Mouse (Mus musculus): ENCODE measurements around the gene Nrg4. TPM values are rescaled to one million over a fixed set of nuclear protein-coding genes. Genes with fewer than 3 reads are reported as not detected.

The Nrg4 gene
- total RNA-seq, 2 experiments from 2014 or later, result 0.96 to 1.0 TPM

DNA sequence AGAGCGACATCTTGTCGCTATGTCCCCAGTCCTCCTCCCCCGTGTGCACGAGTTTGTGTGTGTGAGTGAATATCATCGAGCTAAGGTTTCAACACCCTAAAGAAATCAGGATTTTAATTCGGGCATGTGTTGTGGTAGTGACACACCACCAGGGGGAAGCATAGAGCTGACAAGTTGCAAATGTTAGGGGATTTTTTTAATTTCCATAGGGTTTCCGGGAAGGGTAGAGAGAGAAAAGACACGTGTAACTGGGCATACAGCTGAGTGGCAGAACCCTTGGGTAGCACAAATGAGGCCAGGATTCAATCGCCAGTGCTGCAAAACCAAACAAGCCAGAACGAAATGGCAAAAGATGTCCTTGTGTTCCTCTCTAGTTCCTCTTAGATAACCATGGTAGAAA lies 2.1 kb downstream of the Nrg4 start:
- intact Hi-C loops (cut with DNase I), result loop anchor here (2.0 kb wide), 1 partner anchor 68 kb away; no protein-coding TSS in a partner anchor
- DNase-seq (ENCODE audit: low spot score in 2 of 2), result peak in 1 of 2 experiments; percentile 15

DNA sequence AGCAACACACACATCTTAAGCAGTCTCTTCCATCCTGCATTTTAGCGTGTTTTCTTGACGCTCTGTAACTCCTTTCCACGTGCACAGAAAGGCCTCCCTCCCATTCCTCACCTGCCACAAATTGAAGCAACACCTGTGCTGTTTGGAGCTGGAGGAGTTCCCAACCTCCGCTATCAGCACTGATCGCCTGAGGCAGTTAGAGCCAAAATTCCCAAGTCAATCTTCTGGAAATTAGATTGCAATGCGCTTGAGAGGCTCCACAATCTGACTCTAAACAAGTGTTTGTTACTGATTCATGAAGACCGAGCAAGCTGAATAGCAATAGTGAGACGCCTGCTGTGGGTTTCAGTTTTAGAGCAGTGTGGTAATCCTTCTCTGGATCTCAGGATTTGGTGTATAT lies 2.6 kb downstream of the Nrg4 start:
- intact Hi-C loops (cut with DNase I), result loop anchor here (2.0 kb wide), 1 partner anchor 69 kb away; no protein-coding TSS in a partner anchor

DNA sequence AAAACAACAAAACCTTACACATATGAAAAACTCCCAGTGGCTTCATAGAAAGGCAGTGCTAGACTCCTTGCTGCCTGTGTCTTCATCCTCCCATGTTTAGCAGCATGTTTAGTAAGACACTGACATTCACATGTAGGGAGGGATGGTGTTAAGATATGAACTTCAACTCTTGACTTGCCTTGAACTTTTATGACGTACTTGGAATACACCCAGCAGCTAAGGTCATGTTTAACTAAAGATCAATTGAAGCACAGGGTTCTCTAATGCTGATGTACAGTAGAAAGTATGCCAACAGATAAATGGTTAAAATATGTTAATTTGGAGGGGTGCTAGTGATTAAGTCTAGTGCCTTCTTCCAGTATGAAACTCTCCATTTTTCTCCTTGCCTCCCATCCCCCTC lies 4.0 kb downstream of the Nrg4 start:
- no peak for DNase-seq (ENCODE audit: low spot score in 2 of 2)
- intact Hi-C loops (cut with DNase I), result no loop called here

More for the DNA sequence above, 2.6 kb downstream of the Nrg4 start:
- no peak for DNase-seq (ENCODE audit: low spot score in 2 of 2)

DNA sequence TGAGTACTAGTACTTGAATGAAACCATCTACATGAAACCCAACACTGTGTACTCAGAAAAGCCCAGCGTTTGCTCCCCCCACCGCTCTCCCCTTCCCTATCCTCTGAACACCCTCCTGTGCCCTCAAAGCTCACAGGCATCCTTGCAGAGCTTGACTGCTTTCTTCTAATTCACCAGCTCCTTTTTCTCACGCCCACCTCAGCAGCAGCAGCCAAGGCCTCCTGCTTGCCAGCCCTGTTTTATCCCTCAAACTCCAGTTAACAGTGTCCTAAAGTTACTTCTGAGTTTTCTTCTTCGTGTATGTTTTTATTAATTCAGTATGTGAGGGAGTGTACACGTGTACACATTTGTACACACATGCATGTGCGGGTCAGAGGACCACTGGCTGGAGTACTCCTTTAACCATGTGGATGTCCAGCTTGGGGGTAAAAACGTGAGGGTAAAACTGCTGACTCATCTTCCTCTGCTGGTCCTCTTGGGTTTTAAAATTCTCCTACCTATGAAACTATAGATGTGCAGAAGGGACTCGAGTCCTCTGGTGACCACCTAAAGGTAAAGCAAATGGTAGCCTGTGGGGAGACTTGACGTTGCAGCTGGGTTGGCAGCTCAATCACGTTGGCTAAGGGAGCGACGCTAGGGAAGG lies 12.9 kb downstream of the Nrg4 start:
- intact Hi-C loops (cut with DNase I), result loop anchor here (5.0 to 10.0 kb wide), 2 partner anchors 291 to 479 kb away; no protein-coding TSS in a partner anchor
- peak; percentile 9 to 27 for DNase-seq (ENCODE audit: low spot score in 2 of 2)

DNA sequence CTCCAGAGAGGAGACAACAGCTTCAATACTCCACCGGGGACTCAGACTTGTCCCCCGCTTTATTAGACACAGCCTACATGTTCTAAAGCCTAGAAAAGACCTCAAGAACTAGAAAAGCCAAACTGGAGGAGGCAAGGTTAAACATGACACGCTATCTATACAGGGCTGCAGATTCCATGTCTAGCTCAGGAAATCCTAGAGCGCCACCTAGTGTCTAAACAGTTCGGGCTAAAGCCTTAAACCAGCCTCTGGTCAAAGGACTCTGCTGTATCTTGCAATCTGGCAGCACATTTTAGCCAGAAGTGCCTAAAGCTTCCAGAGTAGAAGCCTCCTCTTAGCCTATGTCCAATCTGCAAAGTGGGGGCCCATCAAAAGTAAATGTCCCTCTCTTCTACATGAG lies 15.1 kb downstream of the Nrg4 start:
- intact Hi-C loops (cut with DNase I), result loop anchor here (2.0 to 10.0 kb wide), 3 partner anchors 79 to 477 kb away; no protein-coding TSS in a partner anchor
- peak; percentile 38 to 63 for DNase-seq (ENCODE audit: low spot score in 2 of 2)

DNA sequence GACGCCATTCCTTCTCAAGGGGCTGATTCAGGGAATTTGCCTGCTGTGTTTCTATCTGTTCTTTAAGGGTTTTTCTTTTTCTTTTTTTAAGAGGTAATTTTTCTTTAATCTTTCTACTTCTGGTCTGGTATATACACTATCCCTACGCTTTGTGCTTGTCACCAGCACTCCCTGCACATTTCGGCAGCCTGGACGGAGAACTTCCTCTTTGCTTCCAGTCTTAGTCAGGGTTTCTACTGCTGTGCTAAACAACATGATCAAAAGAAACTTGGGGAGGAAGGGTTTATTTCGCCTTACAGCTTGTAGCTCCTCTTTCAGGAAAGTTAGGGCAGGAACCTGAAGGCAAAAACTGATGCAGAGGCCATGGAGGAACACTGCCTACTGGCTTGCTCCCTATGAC lies 18.2 kb downstream of the Nrg4 start:
- intact Hi-C loops (cut with DNase I), result no loop called here
- DNase-seq (ENCODE audit: low spot score in 2 of 2), result no peak

DNA sequence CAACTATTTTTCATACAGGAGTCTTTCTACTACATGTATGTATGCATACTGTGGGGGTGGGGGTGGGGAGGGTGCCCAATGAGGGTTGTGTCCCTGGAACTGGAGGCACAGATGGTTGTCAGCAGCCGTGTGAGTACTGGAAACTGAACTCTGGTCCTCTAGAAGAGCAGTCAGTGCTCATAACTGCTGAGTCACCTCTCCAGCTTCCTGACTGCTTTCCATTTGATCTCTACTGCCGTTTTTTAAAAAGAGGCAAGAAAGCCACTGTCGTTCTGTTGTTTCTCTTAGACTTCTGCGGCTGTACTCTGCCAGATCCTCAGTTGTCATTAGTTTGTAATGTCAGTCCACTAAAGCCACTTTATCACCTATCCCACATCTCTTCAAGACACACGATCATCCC lies 19.1 kb downstream of the Nrg4 start:
- no peak for DNase-seq (ENCODE audit: low spot score in 2 of 2)
- intact Hi-C loops (cut with DNase I), result no loop called here

DNA sequence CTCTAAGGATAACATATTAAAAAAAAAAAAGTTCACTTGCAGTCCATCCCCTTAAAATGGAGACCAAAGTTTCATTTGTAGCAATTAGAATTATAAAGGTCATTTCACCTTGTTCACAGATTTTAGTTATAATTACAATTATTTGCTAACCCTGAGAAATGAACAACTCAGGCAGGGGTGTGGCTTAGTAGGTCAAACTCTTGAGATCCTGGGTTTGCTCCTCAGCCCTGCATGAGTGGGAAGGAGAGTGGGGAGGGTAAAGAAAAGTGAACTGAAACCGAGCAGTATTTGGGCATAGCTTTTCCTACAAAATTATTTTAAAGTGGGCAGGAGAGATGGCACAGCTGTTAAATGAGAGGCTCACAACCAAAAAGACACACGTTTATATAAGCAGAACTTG lies 19.6 kb downstream of the Nrg4 start:
- DNase-seq (ENCODE audit: low spot score in 2 of 2), result no peak
- intact Hi-C loops (cut with DNase I), result no loop called here

DNA sequence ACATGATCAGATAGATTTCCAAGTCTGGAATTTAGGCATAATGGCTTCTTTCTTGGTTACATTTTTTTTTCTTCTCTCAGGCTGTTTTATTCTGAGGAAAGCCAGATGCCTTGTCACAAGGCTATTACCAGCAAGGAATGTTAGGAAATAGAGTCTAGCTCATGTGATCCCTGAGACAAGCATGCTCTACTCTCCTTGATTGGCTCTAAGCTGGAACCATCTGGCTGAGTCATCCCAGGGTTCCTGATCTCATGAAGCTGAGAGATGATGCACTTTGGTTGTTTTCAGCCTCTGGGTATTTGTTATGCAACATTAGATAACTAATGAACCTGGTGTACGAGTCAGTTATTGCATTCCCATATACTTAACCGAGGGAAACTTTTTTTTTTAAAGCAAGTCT lies 30.4 kb downstream of the Nrg4 start:
- intact Hi-C loops (cut with DNase I), result no loop called here
- no peak for DNase-seq (ENCODE audit: low spot score in 2 of 2)

DNA sequence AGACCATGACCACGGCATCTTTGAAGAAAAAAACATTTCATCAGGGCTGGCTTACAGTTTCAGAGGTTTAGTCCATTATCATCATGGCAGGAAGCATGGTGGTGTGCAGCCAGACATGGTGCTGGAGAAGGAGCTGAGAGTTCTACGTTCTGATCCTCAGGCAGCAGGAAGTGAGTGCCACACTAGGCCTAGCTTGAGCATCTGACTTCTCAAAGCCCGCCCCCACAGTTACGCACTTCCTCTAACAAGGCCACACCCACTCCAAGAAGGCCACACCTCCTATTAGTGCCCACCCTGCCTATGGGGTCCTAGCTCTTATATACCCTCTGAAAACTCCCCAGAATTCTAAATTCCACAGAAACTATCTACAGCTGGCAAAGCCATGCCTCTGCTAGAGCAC lies 34.7 kb downstream of the Nrg4 start:
- no peak for DNase-seq (ENCODE audit: low spot score in 2 of 2)
- intact Hi-C loops (cut with DNase I), result no loop called here

DNA sequence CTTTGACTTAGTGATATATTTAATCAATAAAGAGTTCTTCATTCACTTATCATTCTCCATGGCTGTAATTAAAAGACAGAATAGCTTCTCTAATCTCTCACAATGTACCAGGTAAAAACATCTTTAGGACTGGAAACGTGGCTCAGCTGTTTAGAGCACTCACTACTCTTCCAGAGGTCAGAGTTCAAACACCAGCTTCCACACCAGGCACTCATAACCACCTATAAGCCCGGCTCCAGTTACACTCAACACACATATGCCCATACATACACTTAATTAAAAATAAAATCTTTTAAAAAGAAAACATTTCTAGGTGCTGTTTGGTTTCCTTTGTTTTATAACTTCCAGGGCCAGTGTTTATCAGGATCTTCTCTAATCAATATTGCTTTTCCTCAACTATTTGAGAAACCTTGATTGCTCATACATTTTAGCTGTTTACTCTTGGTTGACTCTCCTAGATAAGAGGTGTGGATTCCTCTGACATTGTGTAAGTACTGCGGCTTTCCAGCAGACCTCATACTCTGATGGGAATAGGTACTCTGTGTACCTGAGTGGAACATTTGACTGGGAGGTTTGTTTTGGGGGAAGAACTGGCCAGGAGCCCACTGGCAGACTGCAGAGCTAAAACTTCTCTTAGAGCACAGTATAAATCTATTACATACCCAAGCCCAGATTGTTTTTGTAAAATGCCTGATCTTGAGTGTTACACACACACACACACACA lies 37.0 kb downstream of the Nrg4 start:
- intact Hi-C loops (cut with DNase I), result no loop called here
- DNase-seq (ENCODE audit: low spot score in 2 of 2), result no peak

DNA sequence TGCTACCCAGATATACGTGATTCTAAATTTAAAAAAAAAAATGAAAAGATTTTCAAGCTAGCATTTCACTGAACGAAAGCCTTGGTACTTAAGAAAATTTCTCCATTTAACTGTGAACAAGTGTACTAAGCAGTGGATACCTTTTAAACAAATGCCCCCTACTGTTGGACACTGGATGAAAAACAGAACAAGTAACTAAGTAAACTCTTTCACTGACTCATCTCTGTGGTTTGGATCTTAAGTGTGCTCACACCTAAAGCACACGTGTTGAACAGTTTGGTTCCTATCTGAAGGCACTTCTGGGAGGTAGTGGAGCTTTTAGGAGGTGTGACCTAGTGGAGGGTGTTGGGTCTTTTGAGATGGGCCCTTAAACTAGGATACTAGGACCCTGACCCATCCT lies 41.4 kb downstream of the Nrg4 start:
- intact Hi-C loops (cut with DNase I), result no loop called here
- no peak for DNase-seq (ENCODE audit: low spot score in 2 of 2)

DNA sequence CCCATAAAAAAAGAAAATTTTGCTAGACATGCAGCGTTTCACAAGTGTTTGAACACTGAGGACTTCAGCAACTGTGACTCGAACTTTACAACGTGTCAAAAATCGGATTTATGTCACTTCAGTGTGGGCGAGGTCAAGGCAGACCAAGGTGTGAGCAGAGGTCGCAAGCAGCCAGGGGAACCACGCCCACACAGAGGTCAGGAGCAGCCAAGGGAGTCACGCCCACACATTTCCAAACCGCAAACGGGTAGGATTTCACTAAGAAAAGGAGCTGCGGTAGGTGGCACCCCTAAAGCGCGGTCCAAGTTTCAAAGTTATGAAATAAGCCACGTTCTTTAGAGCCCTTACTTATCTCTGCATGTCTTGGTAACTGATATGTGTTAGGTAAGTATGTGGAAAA lies 43.1 kb downstream of the Nrg4 start:
- intact Hi-C loops (cut with DNase I), result no loop called here
- DNase-seq (ENCODE audit: low spot score in 2 of 2), result no peak

DNA sequence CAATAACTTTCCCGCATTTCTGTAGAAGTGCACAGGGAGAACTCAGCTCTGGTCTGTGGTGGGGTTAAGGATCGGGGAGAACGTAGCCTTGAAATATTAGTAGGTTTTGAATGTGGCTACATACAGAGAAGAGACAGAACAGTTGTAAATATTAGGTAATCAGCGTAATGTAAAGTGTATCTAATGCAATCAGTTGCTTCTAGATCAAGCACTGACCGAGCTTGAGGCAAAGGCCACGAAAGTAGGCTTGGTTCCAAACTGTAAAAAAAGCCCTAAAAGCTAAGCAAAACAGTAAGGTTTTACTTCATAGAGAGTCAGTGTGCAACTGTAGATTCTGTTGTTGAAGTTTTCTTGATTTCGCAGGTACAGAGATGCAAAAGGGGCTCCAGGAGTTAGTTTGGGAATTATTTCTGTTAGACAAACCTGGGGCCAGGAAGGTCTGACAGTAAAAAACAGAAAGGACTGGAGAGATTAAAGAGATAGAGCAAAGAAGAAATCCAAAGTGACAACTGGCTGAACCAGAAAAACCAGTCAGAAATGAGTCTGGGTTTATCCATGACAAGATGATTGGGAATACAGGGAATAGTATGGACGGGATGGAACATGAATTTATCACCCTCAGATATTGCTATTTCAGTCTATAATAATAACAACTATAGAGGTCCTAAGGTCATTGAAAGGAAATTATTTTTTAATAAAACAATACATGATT lies 47.4 kb downstream of the Nrg4 start:
- intact Hi-C loops (cut with DNase I), result no loop called here
- DNase-seq (ENCODE audit: low spot score in 2 of 2), result no peak

DNA sequence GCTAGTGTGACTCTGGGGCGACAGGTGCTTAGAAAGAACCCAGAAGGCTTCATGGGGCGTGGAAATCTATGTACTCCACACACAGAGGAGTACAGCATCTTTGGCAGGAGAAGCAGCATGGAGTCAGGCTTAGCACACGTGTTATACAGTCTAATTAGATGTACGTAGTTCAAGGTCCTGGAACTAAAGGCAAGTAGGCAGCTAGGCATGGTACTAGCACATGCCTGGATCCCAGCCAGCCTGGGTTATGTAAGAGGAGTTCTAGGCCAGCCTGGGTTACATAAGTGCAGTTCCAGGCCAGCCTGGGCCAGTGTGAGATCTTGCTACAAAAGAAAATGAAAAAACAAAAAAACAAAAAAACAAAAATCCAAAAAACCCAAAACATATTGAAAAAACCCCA lies 49.1 kb downstream of the Nrg4 start:
- no peak for DNase-seq (ENCODE audit: low spot score in 2 of 2)
- intact Hi-C loops (cut with DNase I), result no loop called here

DNA sequence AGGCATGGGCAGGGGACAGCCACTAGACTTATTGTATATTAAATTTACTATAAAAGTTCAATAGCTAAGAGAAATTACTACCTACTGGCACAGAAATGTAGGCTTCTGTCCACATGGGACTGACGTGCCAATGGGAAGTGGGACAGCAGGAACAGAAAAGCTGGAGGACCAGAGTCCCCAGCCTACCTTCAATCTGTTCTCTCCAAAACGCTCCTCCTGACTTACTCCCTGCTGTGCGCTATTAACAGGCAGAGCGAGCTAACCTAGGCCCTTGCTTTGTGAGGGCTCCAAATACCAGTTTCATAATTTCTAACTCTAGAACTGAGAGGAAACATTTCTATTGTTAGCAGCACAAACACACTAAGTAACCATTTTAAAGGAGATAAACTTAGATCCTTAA lies 52.7 kb downstream of the Nrg4 start:
- intact Hi-C loops (cut with DNase I), result no loop called here
- peak; percentile 8 to 10 for DNase-seq (ENCODE audit: low spot score in 2 of 2)

DNA sequence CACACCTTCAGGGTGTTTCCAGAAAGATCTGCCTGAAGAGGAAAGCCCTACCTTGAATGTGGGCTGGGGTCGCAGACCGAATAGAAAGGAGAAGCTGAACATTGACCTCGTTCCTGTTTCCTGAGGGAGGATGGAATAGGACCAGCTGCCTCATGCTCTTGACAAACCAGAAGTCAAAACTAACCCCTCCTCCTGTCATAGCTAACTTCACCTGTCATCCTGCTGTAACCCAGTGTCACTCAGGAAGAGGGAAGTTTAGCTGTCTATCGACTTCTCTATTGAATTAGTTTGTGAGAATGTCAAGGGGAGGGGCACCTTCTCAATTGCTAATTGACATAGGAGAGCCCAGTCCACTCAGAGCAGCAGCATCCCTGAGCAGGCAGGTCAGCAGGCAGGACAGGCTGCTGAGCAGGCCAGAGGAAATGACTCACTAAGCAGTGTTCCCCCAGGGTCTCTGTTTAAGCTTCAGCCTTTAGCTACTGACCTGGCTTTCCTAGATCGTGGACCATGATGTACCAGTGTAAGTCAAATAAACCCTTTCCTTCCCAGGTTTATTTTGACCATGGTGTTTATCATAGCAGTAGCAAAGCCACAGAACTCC lies 54.6 kb downstream of the Nrg4 start:
- intact Hi-C loops (cut with DNase I), result no loop called here

DNA sequence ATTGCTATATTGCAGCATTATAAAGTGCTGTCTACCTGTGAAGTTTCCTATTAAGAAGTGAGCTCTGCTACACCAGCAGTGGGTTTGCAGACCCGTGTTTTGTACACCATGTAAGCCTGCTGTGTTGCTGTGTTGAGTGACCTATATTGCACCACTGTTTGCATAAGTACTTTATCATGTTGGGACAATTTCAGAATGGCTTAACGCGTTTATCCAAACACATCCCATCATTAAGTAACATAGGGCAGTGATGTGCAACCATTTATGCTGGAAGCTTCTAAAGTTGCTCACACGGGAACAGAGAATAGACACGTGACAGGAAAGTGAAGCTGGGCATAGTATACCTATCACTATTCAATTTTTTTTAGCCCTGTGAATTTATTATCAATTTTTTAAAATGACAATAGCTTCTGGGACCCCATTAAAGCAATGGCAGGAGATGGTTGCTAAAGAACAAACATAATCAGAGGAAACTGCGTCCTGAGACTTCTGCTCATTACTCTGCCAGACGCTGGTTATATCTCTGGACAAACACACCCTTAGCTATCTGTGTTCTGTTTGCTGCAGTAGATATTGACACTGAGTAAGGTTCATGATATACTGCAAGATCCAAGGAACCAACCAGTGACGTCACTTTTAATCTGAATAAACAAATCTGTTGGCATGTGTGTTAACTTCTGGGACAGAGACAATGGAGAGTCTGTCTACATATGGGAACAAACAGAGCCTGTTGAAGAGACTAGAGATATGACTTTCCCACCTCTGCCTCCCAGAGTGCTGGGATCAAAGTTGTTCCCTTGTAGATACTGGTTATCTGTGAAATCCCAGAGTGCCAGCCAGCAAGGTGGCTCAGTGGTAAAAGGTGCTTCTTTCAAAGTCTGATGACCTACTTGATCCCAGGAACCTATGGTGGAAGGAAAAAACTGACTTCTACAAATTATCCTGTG lies 62.0 kb downstream of the Nrg4 start:
- intact Hi-C loops (cut with DNase I), result no loop called here
- no peak for DNase-seq (ENCODE audit: low spot score in 2 of 2)

More for the DNA sequence above, 54.6 kb downstream of the Nrg4 start:
- DNase-seq (ENCODE audit: low spot score in 2 of 2), result no peak

DNA sequence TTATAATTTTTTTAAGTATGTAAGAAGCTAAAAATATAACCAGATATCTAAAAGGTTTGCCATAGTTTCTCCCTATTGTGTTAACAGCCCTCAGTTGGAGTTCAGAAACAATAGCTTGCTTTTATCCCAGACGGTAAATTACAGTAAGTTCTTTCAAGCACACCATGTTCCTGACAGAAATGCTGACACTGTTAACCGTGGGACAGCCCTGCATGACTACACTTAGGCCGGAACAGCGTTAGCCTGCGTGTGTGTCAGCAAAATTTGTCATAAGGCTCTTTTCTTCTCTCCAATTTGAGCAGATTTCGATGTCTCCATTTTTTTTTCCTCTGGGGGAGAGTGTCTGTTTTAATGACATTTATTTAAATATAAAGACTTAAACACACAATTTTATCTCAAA lies 66.9 kb downstream of the Nrg4 start:
- intact Hi-C loops (cut with DNase I), result no loop called here
- no peak for DNase-seq (ENCODE audit: low spot score in 2 of 2)

Data from left cerebral cortex, postnatal 36 days (tissue).